Mouse (Mus musculus) forebrain, embryonic 10.5 days (tissue): ENCODE measurements around the gene Lin7c. TPM values are rescaled to one million over a fixed set of nuclear protein-coding genes. Genes with fewer than 3 reads are reported as not detected.
A peak's percentile ranks its signal among the peaks of the same experiment; 100 is the strongest.
"Not testable (repeated sequence)": the region's sequence is repeated elsewhere in the genome, so short reads cannot be mapped to it uniquely, and the experiment has no call there.

Experiments used
- DNase-seq: peaks from one replicate; pipeline ENCODE4 v3.0.0-alpha.2; 2017; ENCODE audit warnings: low spot score; ENCODE audit errors: extremely low spot score
- H3K27ac ChIP-seq: fragments of 300-500 bp; sonication (generic); 2 replicates; pipeline ENCODE4 v1.5.1; 2016; ENCODE audit warnings: mild to moderate bottlenecking
- H3K27me3 ChIP-seq: fragments of 300-500 bp; sonication (generic); 2 replicates; pipeline ENCODE4 v1.6.1; 2016; ENCODE audit warnings: mild to moderate bottlenecking; ENCODE audit not compliant: poor library complexity, severe bottlenecking
- H3K36me3 ChIP-seq: fragments of 300-500 bp; sonication (generic); replicated peaks from 2 replicates; pipeline ENCODE4 v1.6.1; 2016; ENCODE audit warnings: mild to moderate bottlenecking, moderate library complexity
- H3K4me1 ChIP-seq: fragments of 300-500 bp; sonication (generic); 2 replicates; pipeline ENCODE4 v1.6.1; 2016
- H3K4me3 ChIP-seq: fragments of 300-500 bp; sonication (generic); 2 replicates; pipeline ENCODE4 v1.5.1; 2016; ENCODE audit warnings: mild to moderate bottlenecking, moderate library complexity
- H3K9me3 ChIP-seq: fragments of 300-500 bp; sonication (generic); 2 replicates; pipeline ENCODE4 v1.6.1; 2016; ENCODE audit warnings: mild to moderate bottlenecking, moderate library complexity
- WGBS: fragments of 180-500 bp; shearing (Covaris S2); methylation state at CpG from one replicate; pipeline ENCODE4 v1.1.7; 2016; 5-methylcytosine and 5-hydroxymethylcytosine counted together
- polyA plus RNA-seq: library from polyadenylated mRNA; unstranded; fragments of >200 nt; fragmentation: Nextera tagmentation; extraction: Ambion mirVana; gene quantifications from 2 replicates; pipeline ENCODE4 v1.2.1, GENCODE M21; 2016

The Lin7c gene
- polyA plus RNA-seq, result 90.6 and 93.6 TPM in 2 replicates

DNA sequence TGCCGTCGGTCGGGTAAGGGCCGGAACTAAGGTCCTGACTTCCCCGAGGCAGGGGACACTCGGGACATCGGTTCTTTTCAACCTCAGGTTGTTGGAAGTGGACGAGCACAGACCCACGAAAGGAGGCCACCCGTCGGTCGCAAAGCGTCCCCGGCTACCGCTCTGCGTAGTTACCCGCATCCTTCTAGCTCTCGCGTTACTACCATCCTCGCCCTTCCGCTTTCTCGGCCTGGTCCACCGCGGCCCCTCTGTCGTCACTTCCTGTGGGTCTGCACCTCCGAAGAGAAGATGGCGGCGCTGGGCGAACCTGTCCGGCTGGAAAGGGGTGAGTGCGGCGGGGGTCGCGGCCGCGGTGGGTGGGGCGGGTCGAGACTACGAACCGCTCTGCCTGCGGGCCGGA is at the start of gene Lin7c:
TSS of gene Lin7c (plus strand) at position 257 of the 400 bp plus-strand sequence.
- Histone ChIP-seq H3K36me3 (peaks cover 15% of the 10 kb centered on the region), H3K4me3 (peak within 1 kb of the TSS; percentile 94), H3K27me3 (no peaks in the 10 kb centered on the region), H3K9me3 (no peaks in the 10 kb centered on the region), H3K4me1 (peaks cover 15% of the 10 kb centered on the region), H3K27ac (peak within 1 kb of the TSS; percentile 97)
- peak; percentile 98 for DNase-seq
- WGBS, result under 1% methylated on average over 42 of the region's 42 CpGs

DNA sequence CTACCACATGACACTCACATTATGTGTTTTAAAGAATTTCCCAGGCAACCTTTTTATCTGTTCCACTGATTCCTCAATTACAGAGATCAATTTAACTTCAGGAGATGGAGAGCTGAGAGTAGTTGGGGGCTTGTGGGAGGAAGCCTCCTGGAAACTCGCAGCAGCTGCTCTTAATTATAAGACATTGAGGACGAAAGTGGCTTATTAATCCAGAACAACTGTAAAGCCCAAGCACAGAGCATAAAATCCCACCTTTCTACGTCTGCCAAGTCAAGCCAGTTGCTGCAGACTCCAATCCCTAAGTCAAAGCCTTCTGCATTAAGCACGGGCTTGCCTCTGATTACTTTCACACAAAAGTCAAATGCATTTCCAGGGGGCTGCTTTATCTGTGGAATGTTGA is 44.3 kb upstream of the Lin7c start:
- no peak overlapping the region for H3K4me3 ChIP-seq
- H3K4me1 ChIP-seq, result peaks cover 11% of the 10 kb centered on the region
- 64% methylated on average over 4 of the region's 4 CpGs for WGBS
- H3K36me3 ChIP-seq, result no peaks in the 10 kb centered on the region
- H3K9me3 ChIP-seq, result no peaks in the 10 kb centered on the region
- no peaks in the 10 kb centered on the region for H3K27me3 ChIP-seq
- no peak for DNase-seq
- no peak overlapping the region for H3K27ac ChIP-seq

DNA sequence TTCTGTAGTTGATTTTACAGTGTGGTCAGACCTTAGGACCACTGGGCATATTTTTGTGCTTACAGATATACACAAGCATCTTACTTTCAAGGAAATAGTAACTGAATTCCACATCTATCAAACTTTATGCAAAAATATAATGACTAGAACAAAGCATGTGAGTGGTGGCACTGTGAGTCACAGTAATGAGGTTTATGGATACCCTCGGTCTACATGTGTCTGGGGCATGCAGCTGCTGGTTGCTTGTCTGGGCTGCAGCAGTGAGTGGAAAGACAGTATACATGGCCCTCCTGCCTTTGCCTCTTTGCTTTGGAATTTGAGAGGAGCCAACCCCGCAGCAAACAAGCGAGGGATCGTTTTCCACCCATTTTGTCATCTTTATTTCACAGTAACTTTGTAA is 42.3 kb upstream of the Lin7c start:
- Histone ChIP-seq H3K27me3 (no peaks in the 10 kb centered on the region), H3K36me3 (no peaks in the 10 kb centered on the region), H3K27ac (no peak overlapping the region), H3K4me1 (peaks cover 11% of the 10 kb centered on the region), H3K4me3 (no peak overlapping the region), H3K9me3 (no peaks in the 10 kb centered on the region)
- 44% methylated on average over 4 of the region's 4 CpGs for WGBS
- DNase-seq, result no peak

DNA sequence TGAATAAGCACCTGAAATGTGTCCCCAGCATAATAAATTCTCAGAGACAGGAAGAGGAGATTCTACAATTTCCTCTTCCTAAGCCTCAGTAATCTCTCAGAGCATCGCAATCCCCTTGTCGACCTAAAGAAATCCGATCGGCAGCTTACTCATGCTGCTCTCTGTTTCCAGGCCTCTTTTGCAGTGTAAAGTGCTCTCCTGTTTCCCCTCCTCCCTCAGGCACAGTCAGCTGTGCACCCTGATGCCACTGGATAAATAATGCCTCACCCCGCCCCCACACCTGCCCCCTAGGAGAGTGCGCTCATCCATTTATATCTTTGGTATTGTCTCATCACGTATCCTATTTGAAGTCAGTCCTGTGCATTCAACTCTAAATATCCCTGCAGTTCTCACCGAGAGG is 41.9 kb upstream of the Lin7c start:
- no peak for DNase-seq
- WGBS, result 17% methylated on average over 8 of the region's 8 CpGs
- no peak overlapping the region for H3K4me3 ChIP-seq
- H3K4me1 ChIP-seq, result peaks cover 11% of the 10 kb centered on the region
- no peaks in the 10 kb centered on the region for H3K27me3 ChIP-seq
- no peaks in the 10 kb centered on the region for H3K9me3 ChIP-seq
- no peaks in the 10 kb centered on the region for H3K36me3 ChIP-seq
- H3K27ac ChIP-seq, result no peak overlapping the region

DNA sequence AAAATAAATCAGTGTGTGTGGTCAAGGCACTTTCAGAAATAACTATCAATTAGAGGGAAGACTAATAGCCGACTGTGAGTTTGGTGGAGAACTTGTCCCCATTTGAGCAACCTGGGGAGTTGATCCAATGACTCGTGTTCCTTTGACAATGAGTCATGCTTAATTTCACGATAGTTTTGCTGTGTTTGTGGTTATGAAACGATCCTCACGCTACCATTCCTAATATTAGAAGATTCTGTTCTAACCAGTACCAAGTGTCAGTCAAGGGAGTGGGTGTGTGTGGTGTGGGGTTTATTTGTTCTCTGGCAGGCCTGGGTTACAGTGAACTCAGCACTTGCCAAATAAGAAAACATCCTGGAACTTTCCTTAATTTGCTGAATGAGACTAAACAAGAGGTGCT is 35.1 kb upstream of the Lin7c start:
- Histone ChIP-seq H3K27me3 (no peaks in the 10 kb centered on the region), H3K4me1 (no peaks in the 10 kb centered on the region), H3K27ac (no peak overlapping the region), H3K4me3 (no peak overlapping the region), H3K36me3 (no peaks in the 10 kb centered on the region), H3K9me3 (no peaks in the 10 kb centered on the region)
- WGBS, result 89% methylated on average over 5 of the region's 5 CpGs
- DNase-seq, result no peak

DNA sequence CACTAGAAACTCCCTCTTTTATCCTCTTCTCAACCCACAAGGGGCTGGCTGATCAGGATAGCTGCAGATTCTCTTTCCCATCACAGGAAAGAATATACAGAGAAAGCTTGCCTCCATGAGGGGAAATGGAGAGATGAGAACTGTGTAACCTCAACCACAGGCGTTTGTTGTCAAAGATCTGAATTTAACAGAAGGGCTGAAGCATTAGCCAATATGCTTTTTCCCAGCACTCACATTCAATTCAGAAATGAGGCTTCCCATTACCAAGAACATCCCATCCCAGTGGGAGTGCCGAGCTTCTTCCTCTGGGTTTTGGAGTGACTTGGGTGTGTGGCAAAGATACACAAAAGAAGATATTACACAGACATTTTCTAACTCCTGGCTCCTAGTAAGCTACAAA is 31.0 kb upstream of the Lin7c start:
- Histone ChIP-seq H3K36me3 (no peaks in the 10 kb centered on the region), H3K27ac (no peak overlapping the region), H3K4me1 (no peaks in the 10 kb centered on the region), H3K4me3 (no peak overlapping the region), H3K9me3 (no peaks in the 10 kb centered on the region), H3K27me3 (no peaks in the 10 kb centered on the region)
- WGBS, result 76% methylated on average over 2 of the region's 2 CpGs
- no peak for DNase-seq

DNA sequence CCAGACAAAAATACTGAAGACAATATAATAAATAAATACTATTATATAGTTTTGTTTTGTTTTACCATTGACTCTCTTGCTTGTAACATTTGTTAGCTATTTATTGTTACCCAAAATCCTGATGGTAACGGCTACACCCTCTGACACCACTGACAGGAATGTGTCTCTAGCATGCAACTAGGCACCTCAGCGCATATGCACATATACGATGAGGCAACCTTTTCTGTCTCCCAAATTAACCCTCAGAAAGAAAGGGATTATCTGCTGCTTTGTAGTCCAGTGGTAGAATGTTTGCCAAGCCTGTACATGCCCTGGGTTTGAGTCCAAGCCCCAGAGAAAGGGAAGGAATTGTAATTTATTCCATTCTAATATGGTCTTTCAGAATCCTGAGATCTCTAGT is 29.8 kb upstream of the Lin7c start:
- WGBS, result 88% methylated on average over 3 of the region's 3 CpGs
- Histone ChIP-seq H3K9me3 (no peaks in the 10 kb centered on the region), H3K27me3 (no peaks in the 10 kb centered on the region), H3K36me3 (no peaks in the 10 kb centered on the region), H3K4me1 (no peaks in the 10 kb centered on the region), H3K27ac (no peak overlapping the region), H3K4me3 (no peak overlapping the region)
- no peak for DNase-seq

DNA sequence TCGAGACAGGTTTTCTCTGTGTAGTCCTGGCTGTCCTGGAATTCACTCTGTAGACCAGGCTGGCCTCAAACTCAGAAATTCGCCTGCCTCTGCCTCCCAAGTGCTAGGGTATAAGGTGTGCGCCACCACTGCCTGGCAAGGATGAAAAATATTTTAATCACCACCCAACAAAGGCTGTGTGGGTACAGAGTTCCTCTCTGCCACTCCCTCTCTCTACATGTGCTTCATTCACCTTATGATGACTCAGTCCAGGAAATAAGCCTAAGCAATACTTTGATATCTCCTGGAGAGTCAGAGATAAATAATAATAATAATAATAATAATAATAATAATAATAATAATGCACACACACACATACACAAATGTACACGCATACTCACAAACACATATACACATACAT is 11.2 kb upstream of the Lin7c start:
- 90% methylated on average over 4 of the region's 4 CpGs for WGBS

DNA sequence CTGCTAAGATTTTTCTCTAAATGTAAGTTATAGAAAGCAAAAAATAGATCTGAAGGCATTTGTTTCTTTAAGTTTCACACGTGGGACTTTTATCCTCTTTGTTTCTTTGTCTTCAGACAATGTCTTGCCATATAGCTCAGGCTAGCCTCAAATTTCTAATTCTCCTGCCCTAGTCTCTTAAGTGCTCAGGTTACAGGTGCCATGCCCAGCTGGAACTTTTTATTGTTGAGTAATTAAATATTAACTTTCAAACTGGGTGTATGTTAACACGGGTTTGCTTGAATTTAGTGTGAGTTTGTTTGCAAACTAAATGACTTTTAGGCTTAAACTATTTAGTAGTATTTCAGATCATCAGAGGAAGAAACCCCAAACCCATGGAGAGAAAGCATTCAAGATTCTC is 9.5 kb upstream of the Lin7c start:
- no peak overlapping the region for H3K4me3 ChIP-seq
- H3K9me3 ChIP-seq, result no peaks in the 10 kb centered on the region
- H3K36me3 ChIP-seq, result no peaks in the 10 kb centered on the region
- H3K4me1 ChIP-seq, result no peaks in the 10 kb centered on the region
- DNase-seq, result no peak
- no peaks in the 10 kb centered on the region for H3K27me3 ChIP-seq
- H3K27ac ChIP-seq, result no peak overlapping the region
- 69% methylated on average over 2 of the region's 2 CpGs for WGBS

More for the DNA sequence above, 11.2 kb upstream of the Lin7c start:
- H3K4me3 ChIP-seq, DNase-seq, H3K9me3 ChIP-seq, H3K4me1 ChIP-seq, H3K36me3 ChIP-seq, H3K27me3 ChIP-seq, H3K27ac ChIP-seq: not testable (repeated sequence)

DNA sequence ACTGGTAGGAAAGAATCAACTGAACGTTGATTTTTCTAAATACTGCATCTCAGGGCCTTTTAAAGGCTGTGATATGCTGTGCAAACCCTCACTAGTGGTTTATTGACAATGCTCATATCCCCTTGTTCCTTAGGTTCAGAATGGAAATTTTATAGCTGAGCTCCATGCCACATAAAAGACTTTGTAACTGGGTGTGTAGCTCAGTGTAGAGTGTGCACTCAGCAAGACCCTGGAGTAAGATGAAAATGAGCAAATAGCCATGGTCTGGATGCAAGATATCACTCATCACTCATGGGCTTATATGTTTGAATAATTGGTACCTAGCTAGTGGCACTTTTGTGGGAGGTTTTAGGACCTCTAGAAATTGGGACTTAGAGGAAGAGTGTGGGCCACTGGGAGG is 9.0 kb upstream of the Lin7c start:
- H3K27ac ChIP-seq, result no peak overlapping the region
- WGBS, result 59% methylated on average over 1 of the region's 1 CpGs
- no peaks in the 10 kb centered on the region for H3K9me3 ChIP-seq
- no peaks in the 10 kb centered on the region for H3K36me3 ChIP-seq
- H3K4me1 ChIP-seq, result no peaks in the 10 kb centered on the region
- no peak for DNase-seq
- H3K27me3 ChIP-seq, result no peaks in the 10 kb centered on the region
- no peak overlapping the region for H3K4me3 ChIP-seq

DNA sequence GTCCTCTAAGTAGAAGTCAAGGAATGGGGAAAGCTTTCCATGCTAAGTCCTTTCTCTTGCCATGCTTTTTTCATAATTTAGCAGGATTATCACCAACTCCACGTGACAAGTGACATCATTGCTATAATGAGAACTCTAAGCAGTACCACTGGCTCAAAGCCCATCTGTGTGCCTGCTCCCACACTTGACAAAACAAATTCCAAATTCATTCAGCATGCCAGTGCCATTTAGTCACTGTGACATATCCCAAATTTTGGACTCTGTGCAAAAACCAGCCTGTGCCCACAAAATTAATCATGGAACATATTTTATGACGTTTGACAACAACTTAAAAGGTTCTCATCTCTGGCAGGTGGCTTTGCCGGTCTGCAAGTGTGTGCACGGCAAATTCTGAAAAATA is 6.5 kb upstream of the Lin7c start:
- no peak for DNase-seq

DNA sequence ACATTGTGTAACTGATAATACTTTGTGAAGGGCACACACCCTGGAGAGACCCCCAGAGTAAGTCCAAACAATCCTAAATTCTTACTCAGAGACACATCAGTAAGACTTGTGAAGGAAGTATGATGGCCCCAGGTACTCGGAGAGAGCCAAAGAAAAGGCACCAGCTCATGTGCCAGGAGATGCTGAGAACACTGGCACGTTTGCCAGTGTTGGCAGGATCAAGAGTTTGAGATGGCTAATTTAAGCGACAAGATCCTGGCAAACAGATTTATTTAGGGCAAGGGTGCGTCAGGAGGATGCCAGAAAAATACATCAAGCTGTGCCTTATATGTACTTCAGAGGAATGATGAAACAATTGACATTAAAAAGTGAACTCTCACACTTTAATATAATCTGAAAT is 6.1 kb upstream of the Lin7c start:
- Histone ChIP-seq H3K9me3 (no peaks in the 10 kb centered on the region), H3K4me3 (no peak overlapping the region), H3K4me1 (no peaks in the 10 kb centered on the region), H3K27ac (no peak overlapping the region), H3K36me3 (no peaks in the 10 kb centered on the region), H3K27me3 (no peaks in the 10 kb centered on the region)
- 74% methylated on average over 4 of the region's 4 CpGs for whole genome bisulfite sequencing
- DNase-seq, result no peak

More for the DNA sequence above, 6.5 kb upstream of the Lin7c start:
- H3K36me3 ChIP-seq, result no peaks in the 10 kb centered on the region
- H3K27me3 ChIP-seq, result no peaks in the 10 kb centered on the region
- no peaks in the 10 kb centered on the region for H3K4me1 ChIP-seq
- H3K4me3 ChIP-seq, result no peak overlapping the region
- no peak overlapping the region for H3K27ac ChIP-seq
- no peaks in the 10 kb centered on the region for H3K9me3 ChIP-seq
- WGBS, result 80% methylated on average over 4 of the region's 4 CpGs

DNA sequence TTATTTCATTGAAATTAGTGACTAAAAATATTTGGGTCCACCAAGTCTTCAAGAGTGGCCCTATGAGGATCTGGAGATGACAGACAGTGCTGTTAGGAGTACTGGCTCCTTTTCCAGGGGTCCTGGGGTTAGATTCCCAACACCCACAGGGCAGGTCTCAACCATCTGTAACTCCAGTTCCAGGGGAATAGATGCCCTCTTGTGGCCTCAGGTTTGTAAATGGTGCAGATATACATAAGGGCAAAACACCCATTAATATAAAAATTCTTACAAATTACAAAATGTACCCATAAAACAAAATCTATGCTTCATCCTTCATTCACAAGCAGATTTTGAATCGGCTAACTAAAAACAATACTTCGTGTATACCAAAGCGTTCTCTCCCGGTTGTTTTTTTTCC is 585 bp upstream of the Lin7c start:
- WGBS, result 31% methylated on average over 4 of the region's 4 CpGs

DNA sequence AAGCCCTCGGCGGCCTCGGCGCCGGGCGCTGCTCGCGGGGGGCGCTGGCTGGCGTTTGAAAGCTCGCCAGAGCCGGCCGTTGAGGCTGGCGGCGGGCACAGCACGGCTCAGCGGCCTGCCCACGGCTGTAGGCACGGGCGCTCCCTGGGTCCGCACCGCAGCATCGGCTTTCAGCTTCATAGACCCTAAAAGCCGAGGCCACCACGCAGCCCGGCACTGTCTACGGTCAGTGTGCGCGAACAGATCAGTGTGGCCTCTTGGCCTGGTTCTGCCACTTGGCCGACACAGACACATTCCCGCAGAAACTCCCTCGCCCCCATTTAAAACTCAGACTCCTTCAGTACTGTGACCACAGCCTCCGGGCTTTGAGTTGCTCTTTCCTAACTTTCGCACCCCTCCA is 378 bp downstream of the Lin7c start:
- Histone ChIP-seq H3K4me1 (peaks cover 15% of the 10 kb centered on the region), H3K4me3 (peak overlapping the region; percentile 94), H3K27ac (peak overlapping the region; percentile 97), H3K36me3 (peaks cover 19% of the 10 kb centered on the region), H3K27me3 (no peaks in the 10 kb centered on the region), H3K9me3 (no peaks in the 10 kb centered on the region)
- no peak for DNase-seq
- WGBS, result under 1% methylated on average over 34 of the region's 34 CpGs

More for the DNA sequence above, 585 bp upstream of the Lin7c start:
- no peaks in the 10 kb centered on the region for H3K9me3 ChIP-seq
- H3K36me3 ChIP-seq, result peaks cover 10% of the 10 kb centered on the region
- H3K27me3 ChIP-seq, result no peaks in the 10 kb centered on the region
- no peak for DNase-seq
- H3K4me1 ChIP-seq, result peaks cover 15% of the 10 kb centered on the region
- H3K4me3 ChIP-seq, result peak overlapping the region; percentile 94
- peak overlapping the region; percentile 97 for H3K27ac ChIP-seq
